Mouse (Mus musculus) embryonic fibroblast, embryonic 13.5 days (primary cell): ENCODE measurements at regions not wholly inside any gene's neighbourhood (a gene's known extent, or its start where the extent isn't known, plus 50 kb on each side); places are given as distances from the start of the nearest gene placed in this dataset.

Experiments used
- H3K27ac ChIP-seq: 2 replicates; pipeline ENCODE4 v1.5.1; 2012; ENCODE audit warnings: low read length, control low read depth, inconsistent platforms; ENCODE audit not compliant: insufficient read depth
- H3K4me1 ChIP-seq: 2 replicates; pipeline ENCODE4 v1.6.1; 2011; ENCODE audit warnings: low read length; ENCODE audit not compliant: control insufficient read depth, insufficient read depth
- H3K4me3 ChIP-seq: 2 replicates; pipeline ENCODE4 v1.5.1; 2011; ENCODE audit warnings: mild to moderate bottlenecking, control low read depth, low read length; ENCODE audit not compliant: insufficient read depth
- CTCF ChIP-seq: IDR thresholded peaks from 2 replicates; pipeline ENCODE4 v1.5.1; 2011; ENCODE audit warnings: mild to moderate bottlenecking, control low read depth, low read length, moderate library complexity, borderline replicate concordance; ENCODE audit not compliant: insufficient read depth
- POLR2A ChIP-seq: IDR thresholded peaks from 2 replicates; pipeline ENCODE4 v1.6.1; 2011; ENCODE audit warnings: low read depth, mild to moderate bottlenecking, control low read depth, low read length, moderate library complexity

DNA sequence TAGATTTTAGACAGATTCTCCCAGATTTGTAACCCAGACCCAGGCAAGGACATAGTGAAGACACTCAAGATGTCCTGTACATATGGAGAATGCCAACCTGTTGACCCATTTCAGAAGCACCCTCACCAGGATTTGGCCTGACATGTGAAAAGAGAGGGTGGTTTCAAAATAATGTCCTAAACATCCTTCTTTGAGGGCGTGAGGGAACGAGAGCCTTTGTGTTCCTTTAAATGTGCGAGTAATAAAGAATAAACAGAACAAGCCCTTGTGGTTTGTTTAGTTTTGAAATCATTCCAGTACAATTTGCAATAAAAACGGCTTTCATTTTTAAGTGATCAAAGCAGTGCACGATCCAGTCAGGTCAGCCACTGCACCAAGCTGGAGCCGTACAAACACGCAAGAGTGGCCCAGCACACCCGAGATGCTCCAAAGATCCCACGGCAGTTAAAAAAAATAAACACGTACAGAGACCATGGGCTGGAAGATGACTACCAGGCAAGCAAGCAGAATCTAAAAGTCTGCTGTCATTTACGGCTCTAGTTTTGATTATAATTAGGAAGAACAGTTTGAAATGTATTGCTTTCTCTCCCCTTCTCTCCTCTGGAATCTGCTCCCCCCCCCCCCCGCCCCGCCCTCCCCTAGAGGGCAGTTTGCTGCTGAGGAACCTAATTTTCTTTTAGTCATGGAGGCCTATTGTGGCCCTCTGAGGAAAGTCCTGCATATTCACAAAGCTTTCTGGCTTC, 72.4 kb upstream of the Tle4 start:
- H3K4me1 ChIP-seq, result 0 out of 2 replicates have a peak, but pooled peaks cover 3% of the 10 kb centered on the region
- no peak for TF ChIP-seq CTCF
- TF ChIP-seq POLR2A, result no peak
- H3K4me3 ChIP-seq, result no peak overlapping the region

GRCm38 (mm10) chr19:14668512-14669181, 70.8 kb upstream of the Tle4 start:
- TF ChIP-seq CTCF, result no peak
- Histone ChIP-seq H3K4me3 (no peak overlapping the region), H3K27ac (no peak overlapping the region), H3K4me1 (0 out of 2 replicates have a peak, but pooled peaks cover 3% of the 10 kb centered on the region)

More for the DNA sequence above, 72.4 kb upstream of the Tle4 start:
- H3K27ac ChIP-seq, result no peak overlapping the region

GRCm38 (mm10) chr19:14664682-14665417, 67.0 kb upstream of the Tle4 start:
- no peak for TF ChIP-seq POLR2A
- no peak for TF ChIP-seq CTCF
- no peak overlapping the region for H3K4me3 ChIP-seq
- H3K27ac ChIP-seq, result no peak overlapping the region
- H3K4me1 ChIP-seq, result no peaks in the 10 kb centered on the region

DNA sequence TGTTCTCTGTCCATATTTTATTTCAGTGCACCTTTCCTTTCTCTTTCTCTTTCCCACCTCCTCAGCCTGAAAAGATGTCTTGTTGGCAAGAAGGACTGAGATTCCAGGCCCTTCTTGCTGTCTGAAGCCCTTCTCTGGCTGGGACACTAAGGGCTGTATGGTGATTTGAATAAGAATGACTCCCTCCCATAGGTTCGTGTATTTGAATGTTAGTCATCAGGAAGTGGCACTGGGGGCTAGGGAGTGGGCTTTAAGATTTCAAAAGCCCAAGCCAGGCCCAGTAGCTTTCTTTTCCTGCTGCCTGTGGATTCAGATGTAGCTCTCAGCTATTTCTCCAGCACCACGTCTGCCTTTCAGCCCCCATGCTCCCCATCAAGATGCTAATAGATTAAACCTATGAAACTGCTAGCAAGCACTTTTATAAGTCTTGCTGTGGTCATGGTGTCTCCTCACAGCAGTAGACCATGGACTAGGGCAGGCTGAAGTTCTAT, 66.3 kb upstream of the Tle4 start:
- H3K4me1 ChIP-seq, result no peaks in the 10 kb centered on the region
- no peak overlapping the region for H3K4me3 ChIP-seq
- TF ChIP-seq POLR2A (no peak), CTCF (no peak)
- no peak overlapping the region for H3K27ac ChIP-seq

GRCm38 (mm10) chr19:14663350-14663749, 65.5 kb upstream of the Tle4 start:
- H3K4me1 ChIP-seq, result no peaks in the 10 kb centered on the region
- no peak for TF ChIP-seq POLR2A
- no peak for TF ChIP-seq CTCF
- no peak overlapping the region for H3K4me3 ChIP-seq
- H3K27ac ChIP-seq, result no peak overlapping the region

- Histone ChIP-seq H3K27ac (no peak overlapping the region), H3K4me1 (no peaks in the 10 kb centered on the region), H3K4me3 (no peak overlapping the region)
- TF ChIP-seq CTCF, result no peak
- TF ChIP-seq POLR2A, result no peak
Observed at GRCm38 (mm10) chr19:14659725-14660124, 61.9 kb upstream of the Tle4 start.

DNA sequence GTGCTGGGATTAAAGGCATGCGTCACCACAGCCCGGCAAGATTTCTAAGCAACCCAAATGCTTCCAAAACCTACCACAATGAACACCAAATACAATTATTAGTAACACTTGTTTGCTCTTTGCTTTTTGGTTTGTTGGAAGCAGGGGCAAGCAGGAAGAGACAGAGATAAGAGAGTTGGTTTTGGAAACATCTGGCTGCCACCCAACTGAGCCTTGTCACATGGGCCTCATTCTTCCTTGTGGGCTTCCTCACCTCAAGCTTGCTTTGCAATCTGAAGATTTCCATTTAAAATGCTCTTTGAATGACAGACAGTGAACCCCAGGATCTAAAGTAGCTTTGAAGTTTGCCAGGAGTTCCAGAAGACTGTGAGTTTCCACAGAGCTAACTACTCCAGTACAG, 60.6 kb upstream of the Tle4 start:
- TF ChIP-seq CTCF (no peak), POLR2A (no peak)
- Histone ChIP-seq H3K4me3 (no peak overlapping the region), H3K27ac (no peak overlapping the region), H3K4me1 (no peaks in the 10 kb centered on the region)

- TF ChIP-seq POLR2A (no peak), CTCF (no peak)
- H3K27ac ChIP-seq, result no peak overlapping the region
- H3K4me1 ChIP-seq, result no peaks in the 10 kb centered on the region
Observed at GRCm38 (mm10) chr19:14656022-14656388, 58.2 kb upstream of the Tle4 start.

DNA sequence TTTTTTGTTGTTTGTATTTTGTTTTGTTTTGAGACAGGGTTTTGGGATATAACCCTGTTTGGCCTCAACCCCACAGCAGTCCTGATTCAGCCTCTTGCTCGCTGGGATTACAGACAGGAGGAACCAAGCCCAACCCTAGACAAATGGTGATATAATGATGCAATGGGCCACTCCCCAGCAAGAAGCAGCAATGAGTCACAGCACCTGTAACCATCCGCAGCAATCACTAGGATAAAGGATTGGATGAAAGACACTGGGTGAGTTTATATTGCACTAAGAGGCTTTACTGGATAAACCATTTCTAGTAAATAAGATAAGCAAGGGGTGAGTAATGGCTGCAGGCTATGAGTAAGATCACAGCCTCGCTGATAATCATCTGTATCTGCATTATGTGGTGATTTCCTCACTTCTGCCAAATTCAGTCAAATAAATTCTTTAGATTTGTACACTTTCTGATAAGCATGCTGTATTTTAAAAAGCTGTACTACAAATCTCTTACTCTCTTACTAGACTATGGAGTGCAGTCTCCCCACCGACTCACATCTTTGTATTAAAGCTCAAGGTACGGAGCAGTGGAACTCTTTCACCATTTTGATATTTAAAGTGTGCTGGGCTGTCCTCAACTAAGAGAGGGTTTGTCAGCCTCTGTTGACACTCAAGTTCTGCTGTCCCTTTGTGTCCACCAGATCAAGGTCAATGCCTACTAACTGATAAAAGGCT, 57.6 kb upstream of the Tle4 start:
- TF ChIP-seq POLR2A, result no peak
- no peak for TF ChIP-seq CTCF
- Histone ChIP-seq H3K27ac (no peak overlapping the region), H3K4me3 (no peak overlapping the region), H3K4me1 (no peaks in the 10 kb centered on the region)

More at GRCm38 (mm10) chr19:14656022-14656388, 58.2 kb upstream of the Tle4 start:
- H3K4me3 ChIP-seq, result no peak overlapping the region
